Mouse (Mus musculus) lung, adult 2 months (tissue): ENCODE data around the gene 2010111I01Rik.

Experiments used
- CTCF ChIP-seq: fragments of 200-500 bp; IDR thresholded peaks from 2 replicates; pipeline ENCODE4 v1.5.1; 2011; ENCODE audit warnings: mild to moderate bottlenecking, low read length, control low read depth; ENCODE audit not compliant: insufficient read depth
- POLR2A ChIP-seq: fragments of 200-500 bp; IDR thresholded peaks from 2 replicates; pipeline ENCODE4 v1.6.1; 2011; ENCODE audit warnings: low read depth, mild to moderate bottlenecking, control low read depth, low read length, borderline replicate concordance; ENCODE audit errors: extremely low read depth

GRCm38 (mm10) chr13:63153397-63153796 is 188.7 kb downstream of the 2010111I01Rik start:
- TF ChIP-seq POLR2A (no peak), CTCF (no peak)
